Mouse (Mus musculus): Measurements from ENCODE around the gene Tmem39b.
A peak's percentile ranks its signal among the peaks of the same experiment; 100 is the strongest.
"Not testable (repeated sequence)": the region's sequence is repeated elsewhere in the genome, so short reads cannot be mapped to it uniquely, and the experiment has no call there.

Tmem39b gene

GRCm38 (mm10) chr4:129696158-129696985 is at the start of gene Tmem39b:
Tmem39b (minus strand) TSS chr4:129696838.
- DNase-seq (ENCODE audit: low spot score): peak; percentile 96

- no peak for DNase-seq (ENCODE audit: low spot score)
Observed at GRCm38 (mm10) chr4:129746106-129746505, 49.5 kb upstream of the Tmem39b start.

- DNase-seq (ENCODE audit: low spot score): peak; percentile 8
Observed at GRCm38 (mm10) chr4:129743494-129743893, 46.9 kb upstream of the Tmem39b start.

- DNase-seq (ENCODE audit: low spot score): no peak
Observed at GRCm38 (mm10) chr4:129743010-129743390, 46.4 kb upstream of the Tmem39b start.

GRCm38 (mm10) chr4:129742232-129743009 is 45.8 kb upstream of the Tmem39b start, which contains the start of gene Khdrbs1:
Khdrbs1 (minus strand) TSS chr4:129742303.
- peak; percentile 96 for DNase-seq (ENCODE audit: low spot score)

- no peak for DNase-seq (ENCODE audit: low spot score)
Observed at GRCm38 (mm10) chr4:129741974-129742231, 45.3 kb upstream of the Tmem39b start.

GRCm38 (mm10) chr4:129741251-129741973 is 44.8 kb upstream of the Tmem39b start:
- DNase-seq (ENCODE audit: low spot score): peak; percentile 53

- DNase-seq (ENCODE audit: low spot score): no peak
Observed at GRCm38 (mm10) chr4:129739111-129739645, 42.5 kb upstream of the Tmem39b start.

GRCm38 (mm10) chr4:129736173-129736572 is 39.5 kb upstream of the Tmem39b start:
- no peak for DNase-seq (ENCODE audit: low spot score)

GRCm38 (mm10) chr4:129735485-129735884 is 38.8 kb upstream of the Tmem39b start:
- not testable (repeated sequence) for DNase-seq (ENCODE audit: low spot score)

GRCm38 (mm10) chr4:129731423-129731822 is 34.8 kb upstream of the Tmem39b start:
- no peak for DNase-seq (ENCODE audit: low spot score)

- DNase-seq (ENCODE audit: low spot score): no peak
Observed at GRCm38 (mm10) chr4:129716310-129716709, 19.7 kb upstream of the Tmem39b start.

- no peak for DNase-seq (ENCODE audit: low spot score)
Observed at GRCm38 (mm10) chr4:129709486-129710129, 13.0 kb upstream of the Tmem39b start.

- no peak for DNase-seq (ENCODE audit: low spot score)
Observed at GRCm38 (mm10) chr4:129706750-129707149, 10.1 kb upstream of the Tmem39b start.

- peak; percentile 68 for DNase-seq (ENCODE audit: low spot score)
Observed at GRCm38 (mm10) chr4:129702454-129702853, 5.8 kb upstream of the Tmem39b start.

- peak; percentile 89 for DNase-seq (ENCODE audit: low spot score)
Observed at GRCm38 (mm10) chr4:129701503-129702377, 5.1 kb upstream of the Tmem39b start.

- not testable (repeated sequence) for DNase-seq (ENCODE audit: low spot score)
Observed at GRCm38 (mm10) chr4:129700661-129701060, 4.0 kb upstream of the Tmem39b start.

- DNase-seq (ENCODE audit: low spot score): no peak
Observed at GRCm38 (mm10) chr4:129700216-129700615, 3.6 kb upstream of the Tmem39b start.

GRCm38 (mm10) chr4:129697191-129697590 is 553 bp upstream of the Tmem39b start:
- no peak for DNase-seq (ENCODE audit: low spot score)

- no peak for DNase-seq (ENCODE audit: low spot score)
Observed at GRCm38 (mm10) chr4:129695815-129696157, 852 bp downstream of the Tmem39b start.

GRCm38 (mm10) chr4:129684531-129684930 is 12.1 kb downstream of the Tmem39b start:
- no peak for DNase-seq (ENCODE audit: low spot score)
